Mouse (Mus musculus) adrenal gland, postnatal 14 days (tissue): ENCODE measurements around the gene Ren1. TPM values are rescaled to one million over a fixed set of nuclear protein-coding genes. Genes with fewer than 3 reads are reported as not detected.

Experiments used
- DNase-seq: peaks from one replicate; pipeline ENCODE4 v3.0.0; 2021; ENCODE audit warnings: mixed read lengths
- total RNA-seq: library from RNA; stranded (reverse); gene quantifications from 2 replicates; pipeline ENCODE4 v1.2.3, GENCODE M21; 2021

Ren1 gene
- total RNA-seq, 1 experiment from 2014 or later = 5.4 TPM

DNA sequence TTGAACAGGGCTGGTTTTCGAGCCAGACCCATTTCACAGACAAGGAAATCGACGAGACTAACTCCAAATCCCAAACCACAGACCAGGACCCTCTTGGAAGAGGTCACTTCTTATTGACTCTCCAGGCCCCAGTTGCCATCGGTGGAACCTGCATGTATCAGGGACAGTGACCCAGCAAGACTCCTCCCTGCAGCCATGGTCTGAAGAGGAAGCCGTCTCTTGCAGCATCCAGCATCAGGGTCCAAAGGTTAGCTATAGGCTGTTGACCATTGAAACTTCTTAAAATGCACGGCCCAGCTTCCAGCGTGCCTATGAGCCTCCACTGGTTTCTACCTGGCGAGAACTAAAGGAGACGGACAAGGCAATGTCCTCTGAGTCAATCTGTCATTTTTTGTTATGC, 59.5 kb downstream of the Ren1 start:
- no peak for DNase-seq

Other genes with a start within 250 kb of the Ren1 start
- 84.9 and 95.0 TPM in 2 replicates for gene Ppp1r15b, start 219.4 kb upstream of the Ren1 start, total RNA-seq
- 15.4 and 21.6 TPM in 2 replicates for gene Plekha6, start 186.3 kb upstream of the Ren1 start, total RNA-seq
- gene Golt1a, start 40.7 kb upstream of the Ren1 start, total RNA-seq = 1.4 and 2.9 TPM in 2 replicates
- gene Kiss1, start 28.6 kb upstream of the Ren1 start, total RNA-seq = not detected in 2 replicates
- 7.6 and 28.3 TPM in 2 replicates for gene Etnk2, start 13.1 kb downstream of the Ren1 start, total RNA-seq
- 19.3 and 20.0 TPM in 2 replicates for gene Sox13, start 73.9 kb downstream of the Ren1 start, total RNA-seq